ENCODE assay signal across 1 mouse cellular context in the genomic region with DNA sequence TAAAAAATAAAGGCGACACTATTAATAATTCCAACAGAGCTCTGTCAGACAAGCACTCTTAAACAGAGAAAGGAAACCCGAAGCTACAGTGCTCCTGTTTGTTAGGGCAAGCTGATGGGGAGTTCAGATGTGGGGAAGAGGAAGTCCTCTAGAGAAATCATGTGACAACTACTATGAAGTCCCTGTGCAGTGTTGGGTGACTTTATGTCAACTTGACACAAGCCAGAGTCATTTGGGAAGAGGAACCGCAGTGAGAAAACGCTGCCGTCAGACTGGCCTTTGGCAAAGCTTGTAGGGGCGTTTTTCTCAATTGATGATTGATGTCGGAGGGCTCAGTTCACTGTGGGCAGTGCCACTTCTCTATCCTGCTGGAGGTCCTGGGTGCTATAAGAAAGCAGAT.
TF ChIP-seq lines count a peak whose summit lies in the region.

No protein-coding gene starts in this region.

TF ChIP-seq in MEL, 35 proteins besides CTCF, POLR2A, EP300 and RAD21 (continued from another document):
- TF ChIP-seq ZC3H11A (IDR thresholded peaks at IDR 0.05; ENCODE audit: low read depth, low read length) (no peak), MAFK (IDR thresholded peaks at IDR 0.05; ENCODE audit: borderline replicate concordance, low read depth, low read length) (no peak), TBP (IDR thresholded peaks at IDR 0.05; ENCODE audit: low read depth, low read length) (no peak; the same call in 1 of the 2 replicates), BHLHE40 (IDR thresholded peaks at IDR 0.05; ENCODE audit: borderline replicate concordance, low read depth, low read length) (no peak), NELFE (IDR thresholded peaks at IDR 0.05; ENCODE audit: low read depth, low read length) (no peak)
